Mouse (Mus musculus) thymus, adult 18-20 months (tissue): ENCODE measurements around the gene Grk3.
A peak's percentile ranks its signal among the peaks of the same experiment; 100 is the strongest.

ENCODE experiments used
- DNase-seq, 2 experiments: peaks; one replicate each; pipeline ENCODE4 v3.0.0; 2022; ENCODE audit warnings: mixed read lengths in 2 of 2

Gene Grk3

GRCm38 (mm10) chr5:113015236-113016061 lies at the start of gene Grk3:
TSS of gene Grk3 (minus strand) at chr5:113015791.
- DNase-seq, result peak; percentile 23 to 37

- peak; percentile 49 to 56 for DNase-seq
Measured at GRCm38 (mm10) chr5:113054308-113054707, 38.7 kb upstream of the Grk3 start.

GRCm38 (mm10) chr5:113050581-113051185 lies 35.1 kb upstream of the Grk3 start:
- no peak for DNase-seq

- no peak for DNase-seq
Measured at GRCm38 (mm10) chr5:113049876-113050275, 34.3 kb upstream of the Grk3 start.

GRCm38 (mm10) chr5:113045511-113046273 lies 30.1 kb upstream of the Grk3 start:
- no peak for DNase-seq

- DNase-seq, result no peak
Measured at GRCm38 (mm10) chr5:113043531-113043930, 27.9 kb upstream of the Grk3 start.

GRCm38 (mm10) chr5:113041567-113042071 lies 26.0 kb upstream of the Grk3 start:
- DNase-seq, result no peak

GRCm38 (mm10) chr5:113040776-113041175 lies 25.2 kb upstream of the Grk3 start:
- DNase-seq, result no peak

- no peak for DNase-seq
Measured at GRCm38 (mm10) chr5:113038601-113039000, 23.0 kb upstream of the Grk3 start.

- DNase-seq, result peak in 1 of 2 experiments; percentile 35
Measured at GRCm38 (mm10) chr5:113035094-113036047, 19.8 kb upstream of the Grk3 start.

GRCm38 (mm10) chr5:113031201-113031754 lies 15.7 kb upstream of the Grk3 start:
- DNase-seq, result no peak

GRCm38 (mm10) chr5:113030082-113030481 lies 14.5 kb upstream of the Grk3 start:
- no peak for DNase-seq

- DNase-seq, result peak; percentile 43 to 61
Measured at GRCm38 (mm10) chr5:113026706-113027105, 11.1 kb upstream of the Grk3 start.

- DNase-seq, result peak in 1 of 2 experiments; percentile 22
Measured at GRCm38 (mm10) chr5:113024154-113024764, 8.7 kb upstream of the Grk3 start.

- no peak for DNase-seq
Measured at GRCm38 (mm10) chr5:113018190-113018589, 2.6 kb upstream of the Grk3 start.

GRCm38 (mm10) chr5:113017004-113017403 lies 1.4 kb upstream of the Grk3 start:
- DNase-seq, result no peak

- DNase-seq, result no peak
Measured at GRCm38 (mm10) chr5:113014808-113015235, 769 bp downstream of the Grk3 start.

GRCm38 (mm10) chr5:113014111-113014807 lies 1.3 kb downstream of the Grk3 start:
- DNase-seq, result no peak

GRCm38 (mm10) chr5:113011926-113012325 lies 3.7 kb downstream of the Grk3 start:
- no peak for DNase-seq

GRCm38 (mm10) chr5:113009183-113009820 lies 6.3 kb downstream of the Grk3 start:
- no peak for DNase-seq
